Mouse (Mus musculus): ENCODE results near the gene Cyld.

- TF ChIP-seq IRF4 (IDR thresholded peaks at IDR 0.05; ENCODE audit: low read depth, low read length), result no peak
- TF ChIP-seq GABPA (IDR thresholded peaks at IDR 0.05; ENCODE audit: insufficient replicate concordance, low read depth, low read length), result no peak
- TF ChIP-seq CTCF (conservative IDR thresholded peaks at IDR 0.05 in 1 of 2, IDR thresholded peaks at IDR 0.05 in 1 of 2; ENCODE audit: low read depth in 2 of 2, low read length in 2 of 2), result no peak
- no peak for TF ChIP-seq NRF1 (IDR thresholded peaks at IDR 0.05; ENCODE audit: low read depth, low read length)
- TF ChIP-seq ZKSCAN1 (IDR thresholded peaks at IDR 0.05; ENCODE audit: borderline replicate concordance, low read depth, low read length), result no peak
- TF ChIP-seq POLR2A (IDR thresholded peaks at IDR 0.05; ENCODE audit: low read depth, low read length), result no peak
- no peak for TF ChIP-seq HCFC1 (IDR thresholded peaks at IDR 0.05; ENCODE audit: low read depth, low read length)
- TF ChIP-seq EP300 (IDR thresholded peaks at IDR 0.05; ENCODE audit: low read length), result no peak
Measured at GRCm38 (mm10) chr8:88681046-88681445, 15.8 kb upstream of the Cyld start.

Measured in CH12.LX (cell line).